Mouse (Mus musculus): ENCODE measurements around the gene Gm37240. TPM values are rescaled to one million over a fixed set of nuclear protein-coding genes. Genes with fewer than 3 reads are reported as not detected.

Gm37240 gene
- polyA plus RNA-seq, 1 experiment from 2014 or later: 7.2 TPM

GRCm38 (mm10) chr3:85553731-85554277, 333.5 kb downstream of the Gm37240 start:
- H3K36me3 ChIP-seq: no peaks in the 10 kb centered on the region
- H3K9me3 ChIP-seq: peaks cover 2% of the 10 kb centered on the region; the same call in 1 of the 2 replicates
- WGBS: 80% methylated on average over 6 of the region's 6 CpGs
- ATAC-seq (ENCODE audit: extremely low read depth, insufficient number of reproducible peaks, low FRiP score, low TSS enrichment): no peak
- H3K9ac ChIP-seq: no peak overlapping the region
- H3K4me1 ChIP-seq: peaks cover 35% of the 10 kb centered on the region
- no peak overlapping the region for H3K4me2 ChIP-seq
- no peaks in the 10 kb centered on the region for H3K27me3 ChIP-seq (replicated peaks)
- H3K4me3 ChIP-seq: no peak overlapping the region
- H3K27ac ChIP-seq (replicated peaks): no peak overlapping the region

- Histone ChIP-seq H3K9me3 (peaks cover 2% of the 10 kb centered on the region; the same call in 1 of the 2 replicates), H3K36me3 (no peaks in the 10 kb centered on the region), H3K9ac (no peak overlapping the region), H3K4me2 (no peak overlapping the region; the same call in 1 of the 2 replicates), H3K4me1 (peaks cover 35% of the 10 kb centered on the region), H3K27ac (replicated peaks) (peak overlapping the region; percentile 75), H3K27me3 (replicated peaks) (no peaks in the 10 kb centered on the region), H3K4me3 (no peak overlapping the region)
- 35% methylated on average over 2 of the region's 2 CpGs for WGBS
- no peak for ATAC-seq (ENCODE audit: extremely low read depth, insufficient number of reproducible peaks, low FRiP score, low TSS enrichment)
Measured at GRCm38 (mm10) chr3:85551352-85551751, 336.0 kb downstream of the Gm37240 start.

GRCm38 (mm10) chr3:85550312-85550711, 337.0 kb downstream of the Gm37240 start:
- no peak overlapping the region for H3K4me2 ChIP-seq
- ATAC-seq (ENCODE audit: extremely low read depth, insufficient number of reproducible peaks, low FRiP score, low TSS enrichment): no peak
- H3K9me3 ChIP-seq: peaks cover 2% of the 10 kb centered on the region; the same call in 1 of the 2 replicates
- WGBS: 70% methylated on average over 4 of the region's 4 CpGs
- no peaks in the 10 kb centered on the region for H3K27me3 ChIP-seq (replicated peaks)
- H3K36me3 ChIP-seq: no peaks in the 10 kb centered on the region
- H3K27ac ChIP-seq (replicated peaks): no peak overlapping the region
- no peak overlapping the region for H3K9ac ChIP-seq
- H3K4me3 ChIP-seq: no peak overlapping the region
- H3K4me1 ChIP-seq: peaks cover 35% of the 10 kb centered on the region

GRCm38 (mm10) chr3:85543652-85544051, 343.7 kb downstream of the Gm37240 start:
- Histone ChIP-seq H3K4me3 (no peak overlapping the region), H3K27me3 (replicated peaks) (no peaks in the 10 kb centered on the region), H3K4me2 (no peak overlapping the region), H3K4me1 (no peaks in the 10 kb centered on the region), H3K9ac (no peak overlapping the region), H3K36me3 (no peaks in the 10 kb centered on the region), H3K27ac (replicated peaks) (no peak overlapping the region), H3K9me3 (no peaks in the 10 kb centered on the region)
- WGBS: 44% methylated on average over 2 of the region's 2 CpGs
- no peak for ATAC-seq (ENCODE audit: extremely low read depth, insufficient number of reproducible peaks, low FRiP score, low TSS enrichment)

GRCm38 (mm10) chr3:85542765-85543164, 344.6 kb downstream of the Gm37240 start:
- Histone ChIP-seq H3K9ac (no peak overlapping the region), H3K27ac (replicated peaks) (no peak overlapping the region), H3K27me3 (replicated peaks) (no peaks in the 10 kb centered on the region), H3K4me1 (no peaks in the 10 kb centered on the region), H3K4me2 (no peak overlapping the region), H3K36me3 (no peaks in the 10 kb centered on the region), H3K9me3 (no peaks in the 10 kb centered on the region), H3K4me3 (no peak overlapping the region)
- ATAC-seq (ENCODE audit: extremely low read depth, insufficient number of reproducible peaks, low FRiP score, low TSS enrichment): no peak
- WGBS: 63% methylated on average over 3 of the region's 3 CpGs

GRCm38 (mm10) chr3:85535621-85536520, 351.4 kb downstream of the Gm37240 start:
- 84% methylated on average over 11 of the region's 11 CpGs for WGBS
- no peak overlapping the region for H3K27ac ChIP-seq (replicated peaks)
- no peaks in the 10 kb centered on the region for H3K36me3 ChIP-seq
- H3K4me3 ChIP-seq: no peak overlapping the region
- H3K9me3 ChIP-seq: no peaks in the 10 kb centered on the region
- H3K27me3 ChIP-seq (replicated peaks): no peaks in the 10 kb centered on the region
- H3K4me1 ChIP-seq: 0 out of 2 replicates have a peak, but pooled peaks cover 4% of the 10 kb centered on the region
- no peak overlapping the region for H3K9ac ChIP-seq
- no peak overlapping the region for H3K4me2 ChIP-seq
- no peak for ATAC-seq (ENCODE audit: extremely low read depth, insufficient number of reproducible peaks, low FRiP score, low TSS enrichment)

- 0 out of 2 replicates have a peak, but pooled peaks cover 4% of the 10 kb centered on the region for H3K4me1 ChIP-seq
- H3K27me3 ChIP-seq (replicated peaks): no peaks in the 10 kb centered on the region
- no peak overlapping the region for H3K9ac ChIP-seq
- no peak overlapping the region for H3K4me2 ChIP-seq
- ATAC-seq (ENCODE audit: extremely low read depth, insufficient number of reproducible peaks, low FRiP score, low TSS enrichment): no peak
- 83% methylated on average over 3 of the region's 3 CpGs for WGBS
- no peak overlapping the region for H3K4me3 ChIP-seq
- no peaks in the 10 kb centered on the region for H3K9me3 ChIP-seq
- H3K27ac ChIP-seq (replicated peaks): no peak overlapping the region
- no peaks in the 10 kb centered on the region for H3K36me3 ChIP-seq
Measured at GRCm38 (mm10) chr3:85535042-85535441, 352.3 kb downstream of the Gm37240 start.

- Histone ChIP-seq H3K27ac (replicated peaks) (no peak overlapping the region), H3K4me1 (peaks cover 4% of the 10 kb centered on the region; the same call in 1 of the 2 replicates), H3K36me3 (no peaks in the 10 kb centered on the region), H3K27me3 (replicated peaks) (no peaks in the 10 kb centered on the region), H3K9me3 (no peaks in the 10 kb centered on the region), H3K4me2 (no peak overlapping the region), H3K4me3 (no peak overlapping the region), H3K9ac (no peak overlapping the region)
- ATAC-seq (ENCODE audit: extremely low read depth, insufficient number of reproducible peaks, low FRiP score, low TSS enrichment): no peak
- 79% methylated on average over 3 of the region's 3 CpGs for WGBS
Measured at GRCm38 (mm10) chr3:85532376-85532775, 354.9 kb downstream of the Gm37240 start.

GRCm38 (mm10) chr3:85530601-85531161, 356.6 kb downstream of the Gm37240 start:
- no peak overlapping the region for H3K27ac ChIP-seq (replicated peaks)
- H3K4me2 ChIP-seq: no peak overlapping the region
- no peaks in the 10 kb centered on the region for H3K9me3 ChIP-seq
- 78% methylated on average over 8 of the region's 8 CpGs for WGBS
- peaks cover 4% of the 10 kb centered on the region; the same call in 1 of the 2 replicates for H3K4me1 ChIP-seq
- H3K36me3 ChIP-seq: no peaks in the 10 kb centered on the region
- H3K4me3 ChIP-seq: no peak overlapping the region
- H3K27me3 ChIP-seq (replicated peaks): no peaks in the 10 kb centered on the region
- H3K9ac ChIP-seq: no peak overlapping the region
- ATAC-seq (ENCODE audit: extremely low read depth, insufficient number of reproducible peaks, low FRiP score, low TSS enrichment): no peak

GRCm38 (mm10) chr3:85521311-85521907, 365.9 kb downstream of the Gm37240 start:
- H3K4me2 ChIP-seq: no peak overlapping the region
- 34% methylated on average over 1 of the region's 1 CpGs for WGBS
- no peaks in the 10 kb centered on the region for H3K9me3 ChIP-seq
- no peak overlapping the region for H3K4me3 ChIP-seq
- H3K9ac ChIP-seq: no peak overlapping the region
- no peak overlapping the region for H3K27ac ChIP-seq (replicated peaks)
- H3K27me3 ChIP-seq (replicated peaks): no peaks in the 10 kb centered on the region
- no peak for ATAC-seq (ENCODE audit: extremely low read depth, insufficient number of reproducible peaks, low FRiP score, low TSS enrichment)
- peaks cover 30% of the 10 kb centered on the region for H3K4me1 ChIP-seq
- H3K36me3 ChIP-seq: no peaks in the 10 kb centered on the region

- Histone ChIP-seq H3K9ac (0 out of 2 replicates have a peak overlapping the region, but pooled peaks have one; percentile 38), H3K27ac (replicated peaks) (peak overlapping the region; percentile 93)
- 38% methylated on average over 8 of the region's 8 CpGs for WGBS
Measured at GRCm38 (mm10) chr3:85518668-85519067, 368.6 kb downstream of the Gm37240 start.

More at GRCm38 (mm10) chr3:85518668-85519067, 368.6 kb downstream of the Gm37240 start:
- H3K4me3 ChIP-seq: no peak overlapping the region
- H3K36me3 ChIP-seq: no peaks in the 10 kb centered on the region
- no peaks in the 10 kb centered on the region for H3K27me3 ChIP-seq (replicated peaks)
- peaks cover 45% of the 10 kb centered on the region for H3K4me1 ChIP-seq
- peak overlapping the region; percentile 22 for H3K4me2 ChIP-seq
- H3K9me3 ChIP-seq: no peaks in the 10 kb centered on the region
- ATAC-seq (ENCODE audit: extremely low read depth, insufficient number of reproducible peaks, low FRiP score, low TSS enrichment): no peak
